ENCODE assay signal across 9 mouse cellular contexts in the genomic region with DNA sequence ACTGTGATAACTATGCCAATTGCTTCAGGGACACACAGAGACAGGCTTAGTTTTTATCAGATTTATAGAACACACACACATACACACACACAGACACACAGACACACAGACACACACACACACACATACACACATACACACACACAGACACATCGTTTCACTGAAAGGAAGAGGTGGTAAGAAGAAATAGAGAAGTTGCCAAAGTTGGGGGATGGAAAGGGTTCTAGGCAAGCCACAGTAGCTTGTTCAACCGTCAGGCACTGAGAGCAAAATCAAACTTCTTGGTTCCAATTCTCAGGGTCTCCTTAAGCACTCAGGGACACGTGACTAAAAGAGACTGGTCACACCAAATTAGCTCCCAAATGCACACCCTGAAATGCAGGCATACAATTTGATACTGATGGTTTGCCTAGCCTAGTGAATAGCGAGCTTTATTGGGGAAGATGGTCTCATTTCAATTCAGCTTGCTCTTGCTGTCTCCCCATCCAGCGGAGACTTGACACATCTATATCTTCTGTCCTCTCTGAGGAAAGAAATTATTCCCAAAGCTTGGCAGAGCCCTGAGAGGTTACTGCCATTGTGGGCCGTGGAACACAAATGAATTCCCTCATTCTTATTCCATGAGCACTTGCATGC.
DNase-seq lines count a peak whose midpoint lies in the region; ATAC-seq and TF ChIP-seq lines count a peak whose summit lies in the region.
"Had no signal": no experiment of that assay in that cellular context is flagged by ENCODE, and none has a peak within 500 bp of the region (broad histone marks: within the 10 kb centered on the region; RNA-seq: fewer than 3 reads in every experiment).

No protein-coding gene starts in this region.

- H3K4me3 ChIP-seq in left cerebral cortex, adult 2 months = peak overlapping the region; percentile 9; the same call in 1 of the 2 replicates
- H3K4me3 ChIP-seq in forebrain, embryonic 15.5 days = peak overlapping the region; percentile 20; the same call in 1 of the 2 replicates
- H3K4me3 ChIP-seq in stomach, postnatal 0 days (ENCODE audit: low read depth, low read length) = no peak overlapping the region

- H3K9me3 ChIP-seq in forebrain, embryonic 15.5 days = no peaks in the 10 kb centered on the region
- H3K9me3 ChIP-seq in stomach, postnatal 0 days (ENCODE audit: control insufficient read depth, low read length) = no peaks in the 10 kb centered on the region
- H3K9me3 ChIP-seq: limb, embryonic 15.5 days had no signal

- peaks cover 11% of the 10 kb centered on the region; the same call in 1 of the 2 replicates for H3K4me1 ChIP-seq in forebrain, embryonic 15.5 days
- no peaks in the 10 kb centered on the region for H3K4me1 ChIP-seq in stomach, postnatal 0 days (replicated peaks; ENCODE audit: control insufficient read depth, insufficient read depth)
- H3K4me1 ChIP-seq: limb, embryonic 15.5 days had no signal

- no peaks in the 10 kb centered on the region for H3K27me3 ChIP-seq in forebrain, embryonic 15.5 days
- no peaks in the 10 kb centered on the region for H3K27me3 ChIP-seq in stomach, postnatal 0 days (ENCODE audit: control insufficient read depth, insufficient read depth, low read length)
- H3K27me3 ChIP-seq: limb, embryonic 15.5 days had no signal

- no peak for TF ChIP-seq CTCF in left cerebral cortex, adult 2 months (IDR thresholded peaks at IDR 0.05)
- no peak for TF ChIP-seq CTCF in stomach, postnatal 0 days (IDR thresholded peaks at IDR 0.05; ENCODE audit: low read depth)

- no peaks in the 10 kb centered on the region for H3K36me3 ChIP-seq in forebrain, embryonic 15.5 days
- H3K36me3 ChIP-seq in stomach, postnatal 0 days (ENCODE audit: control insufficient read depth, insufficient read depth, low read length) = no peaks in the 10 kb centered on the region
- H3K36me3 ChIP-seq: limb, embryonic 15.5 days had no signal

- WGBS in forebrain, embryonic 15.5 days = 25% methylated on average over 6 of the region's 6 CpGs
- WGBS in stomach, postnatal 0 days = 68% methylated on average over 6 of the region's 6 CpGs

- H3K9ac ChIP-seq in forebrain, embryonic 15.5 days (replicated peaks) = no peak overlapping the region
- no peak overlapping the region for H3K9ac ChIP-seq in stomach, postnatal 0 days (ENCODE audit: low read length)
- H3K9ac ChIP-seq: limb, embryonic 15.5 days had no signal

- H3K27ac ChIP-seq in left cerebral cortex, adult 2 months = peak overlapping the region; percentile 80
- peak overlapping the region; percentile 63; the same call in 1 of the 2 replicates for H3K27ac ChIP-seq in forebrain, embryonic 15.5 days (replicated peaks)
- H3K27ac ChIP-seq in stomach, postnatal 0 days (replicated peaks) = 0 out of 2 replicates have a peak overlapping the region, but pooled peaks have one; percentile 49
- H3K27ac ChIP-seq: kidney, postnatal 0 days had no signal

- H3K4me2 ChIP-seq in forebrain, embryonic 15.5 days (replicated peaks) = peak overlapping the region; percentile 38
- H3K4me2 ChIP-seq in stomach, postnatal 0 days (replicated peaks; ENCODE audit: low read depth) = no peak overlapping the region
- H3K4me2 ChIP-seq: limb, embryonic 15.5 days had no signal

- intact Hi-C loops in left cerebral cortex, adult 2 months (cut with DNase I) = loop anchor here (2.0 kb wide), 1 partner anchor 51 kb away; no protein-coding TSS in a partner anchor
- intact Hi-C loops in left cerebral cortex, postnatal 4 days (cut with DNase I) = loop anchor here (5.0 kb wide), 1 partner anchor 173 kb away; a partner anchor contains a TSS

- no peak for DNase-seq in left cerebral cortex, adult 2 months (ENCODE audit: extremely low spot score in 1 of 2, low spot score in 2 of 2)
- DNase-seq in left cerebral cortex, postnatal 4 days = no peak
- no peak for DNase-seq in stomach, postnatal 0 days (ENCODE audit: low spot score)
- DNase-seq in adrenal gland, postnatal 36 days = no peak
- DNase-seq in spleen, adult 12 weeks (ENCODE audit: low spot score) = no peak

- peak; percentile 12; the same call in 1 of the 2 replicates for ATAC-seq in forebrain, embryonic 15.5 days (replicated peaks)
- ATAC-seq in megakaryocyte, adult 5-6 weeks (ENCODE audit: poor library complexity, severe bottlenecking) = peak; percentile 61
- no peak for ATAC-seq in stomach, postnatal 0 days (ENCODE audit: low FRiP score, low TSS enrichment)

- no peak for TF ChIP-seq EP300 in stomach, postnatal 0 days (optimal IDR thresholded peaks at IDR 0.05)
